Comparison of ENCODE assay signal across 8 mouse cellular contexts in the genomic region with DNA sequence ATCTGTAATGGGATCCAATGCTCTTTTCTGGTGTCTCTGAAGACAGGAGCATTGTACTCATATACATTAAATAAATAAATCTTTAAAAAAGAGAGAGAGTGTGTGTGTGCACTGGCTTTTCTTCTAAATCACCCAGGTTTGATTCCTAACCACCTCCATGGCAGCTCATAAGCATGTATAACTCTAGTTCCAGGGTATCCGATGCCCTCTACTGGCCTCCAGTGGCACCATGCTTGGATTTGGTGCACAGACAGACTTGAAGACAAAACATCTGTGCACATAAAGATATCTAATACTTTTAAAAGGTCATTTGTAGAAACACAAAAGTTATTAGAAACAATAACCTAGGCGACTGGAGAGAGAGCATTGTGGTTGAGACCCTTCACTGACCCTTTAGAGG. TPM values are rescaled to one million over a fixed set of nuclear protein-coding genes. Genes with fewer than 3 reads are reported as not detected.
DNase-seq lines count a peak whose midpoint lies in the region; ATAC-seq lines count a peak whose summit lies in the region.

No protein-coding gene starts in this region.

- DNase-seq in gastrocnemius, adult 18-20 months (ENCODE audit: low spot score): peak; percentile 27
- no peak for DNase-seq in gastrocnemius, postnatal 25 days
- DNase-seq in right cerebral cortex, adult 18-20 months: peak; percentile 29
- DNase-seq in right cerebral cortex, postnatal 4 days: no peak
- DNase-seq in adrenal gland, postnatal 36 days: peak; percentile 37 to 52

- peak; percentile 63 for ATAC-seq in inflammation-experienced regulatory T-cells, adult 6 months
- ATAC-seq in neutrophil, adult 5-6 weeks (ENCODE audit: extremely low read depth, insufficient number of reproducible peaks, low FRiP score, poor library complexity, severe bottlenecking): peak; percentile 61; the same call in 1 of the 2 replicates
- no peak for ATAC-seq in erythroid progenitor cell, adult 5-6 weeks (replicated peaks; ENCODE audit: low FRiP score, poor library complexity, severe bottlenecking)

RNA-seq across cellular contexts. Expression of a gene that starts 9.5 kb away (rescaled TPM):
- total RNA-seq in gastrocnemius, adult 18-20 months (2021): 10 to 100 TPM; 14.0 to 15.5 TPM
- total RNA-seq in gastrocnemius, postnatal 25 days (2021): 10 to 100 TPM; 11.4 to 12.6 TPM
- total RNA-seq in adrenal gland, postnatal 36 days (2021): 10 to 100 TPM; 23.3 to 29.0 TPM
- 1 to 10 TPM; 2.5 to 5.7 (median 3.9) TPM for polyA plus RNA-seq in inflammation-experienced regulatory T-cells, adult 6 months (2017; shearing (Covaris generic))
- total RNA-seq in neutrophil, adult 5-6 weeks (2017): 216 and 260 TPM in 2 replicates
- 0.72 and 8.8 TPM in 2 replicates for total RNA-seq in erythroid progenitor cell, adult 5-6 weeks (2015; ENCODE audit: low replicate concordance)
- 3.3 and 10.1 TPM in 2 replicates for total RNA-seq in erythroid progenitor cell, adult 5-6 weeks (2017; ENCODE audit: low replicate concordance)

RNA-seq across cellular contexts. Expression of a gene that starts 35.7 kb away (rescaled TPM):
- under 1 TPM; 0.28 to 0.59 TPM for total RNA-seq in gastrocnemius, adult 18-20 months (2021)
- under 1 TPM in 1 of 2 experiments, not detected in 1; 0.78 TPM for total RNA-seq in gastrocnemius, postnatal 25 days (2021)
- 1 to 10 TPM in 1 of 2 experiments, under 1 TPM in 1; 0.43 to 1.1 TPM for total RNA-seq in adrenal gland, postnatal 36 days (2021)
- not detected for polyA plus RNA-seq in inflammation-experienced regulatory T-cells, adult 6 months (2017; shearing (Covaris generic))
- total RNA-seq in neutrophil, adult 5-6 weeks (2017): 2.3 and 4.3 TPM in 2 replicates
- total RNA-seq in erythroid progenitor cell, adult 5-6 weeks (2015; ENCODE audit: low replicate concordance): not detected in 2 replicates
- total RNA-seq in erythroid progenitor cell, adult 5-6 weeks (2017; ENCODE audit: low replicate concordance): not detected in 2 replicates

RNA-seq across cellular contexts. Expression of a gene that starts 45.2 kb away (rescaled TPM):
- total RNA-seq in gastrocnemius, adult 18-20 months (2021): under 1 TPM in 1 of 2 experiments, not detected in 1; 0.14 TPM
- total RNA-seq in gastrocnemius, postnatal 25 days (2021): not detected
- total RNA-seq in adrenal gland, postnatal 36 days (2021): not detected
- not detected for polyA plus RNA-seq in inflammation-experienced regulatory T-cells, adult 6 months (2017; shearing (Covaris generic))
- not detected in 2 replicates for total RNA-seq in neutrophil, adult 5-6 weeks (2017)
- not detected in 2 replicates for total RNA-seq in erythroid progenitor cell, adult 5-6 weeks (2015; ENCODE audit: low replicate concordance)
- not detected in 2 replicates for total RNA-seq in erythroid progenitor cell, adult 5-6 weeks (2017; ENCODE audit: low replicate concordance)

Comparison
In these comparisons a context has a peak if more than half of its experiments do, and no peak if none do; other contexts are left out.
1. DNase-seq: peak in gastrocnemius, adult 18-20 months (single experiment), right cerebral cortex, adult 18-20 months (single experiment) and adrenal gland, postnatal 36 days (2 of 2); none in gastrocnemius, postnatal 25 days (single experiment) and right cerebral cortex, postnatal 4 days (single experiment).